Mouse (Mus musculus): ENCODE data around the gene Tmem258. TPM values are rescaled to one million over a fixed set of nuclear protein-coding genes. Genes with fewer than 3 reads are reported as not detected.
A peak's percentile ranks its signal among the peaks of the same experiment; 100 is the strongest.

Tmem258 gene
- total and polyA plus RNA-seq, 3 experiments: 337 to 354 TPM; not detected in 1

DNA sequence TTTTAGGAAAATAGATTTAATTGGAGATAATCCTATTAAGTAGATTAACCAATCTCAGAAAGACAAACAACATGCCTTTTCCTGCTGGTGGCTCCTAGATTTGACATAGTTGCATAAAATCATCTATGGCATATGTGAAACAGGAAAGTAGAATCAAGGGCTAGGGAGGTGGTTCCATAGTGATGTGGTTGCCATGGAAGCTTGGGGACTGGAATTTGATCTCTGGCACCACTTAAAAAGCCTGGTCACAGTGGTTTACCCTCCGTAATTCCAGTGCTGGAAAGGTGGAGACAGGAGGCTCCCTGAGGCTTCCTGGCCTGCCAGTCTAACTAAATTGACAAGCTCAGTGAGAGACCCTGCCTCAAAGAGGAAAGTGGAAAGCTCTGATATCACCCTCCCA, 33.3 kb upstream of the Tmem258 start:
- no peak for DNase-seq (ENCODE audit: low read depth, low spot score)
- Histone ChIP-seq H3K27me3 (ENCODE audit: control insufficient read depth in 1 of 2, insufficient read depth in 2 of 2, low read length in 2 of 2) (no peaks in the 10 kb centered on the region), H3K4me3 (ENCODE audit: control insufficient read depth in 1 of 2, insufficient read depth in 1 of 2, low read depth in 2 of 2, low read length in 2 of 2) (no peak overlapping the region), H3K27ac (ENCODE audit: control insufficient read depth, low read depth, low read length) (no peak overlapping the region), H3K9me3 (replicated peaks; ENCODE audit: insufficient read depth, low read length) (no peaks in the 10 kb centered on the region), H3K36me3 (ENCODE audit: control insufficient read depth in 1 of 2, insufficient read depth in 2 of 2, low read length in 2 of 2) (peaks cover 0 to 24% of the 10 kb centered on the region in 2 experiments; a peak in 2 of 4 replicates), H3K9ac (ENCODE audit: control insufficient read depth, low read depth, low read length, poor library complexity, severe bottlenecking) (no peak overlapping the region), H3K79me2 (ENCODE audit: control insufficient read depth, insufficient read depth, low read length, poor library complexity) (no peaks in the 10 kb centered on the region), H3K4me1 (ENCODE audit: control insufficient read depth in 1 of 2, insufficient read depth in 2 of 2, low read length in 2 of 2) (peaks cover 8 to 24% of the 10 kb centered on the region in 2 experiments)
- no peak for TF ChIP-seq ELF1 (IDR thresholded peaks at IDR 0.05; ENCODE audit: low read depth, low read length)
- TF ChIP-seq ZC3H11A (IDR thresholded peaks at IDR 0.05; ENCODE audit: low read depth, low read length): no peak
- no peak for TF ChIP-seq MAX (IDR thresholded peaks at IDR 0.05; ENCODE audit: low read length)
- no peak for TF ChIP-seq MXI1 (IDR thresholded peaks at IDR 0.05; ENCODE audit: low read depth, low read length)
- TF ChIP-seq POLR2A (IDR thresholded peaks at IDR 0.05; ENCODE audit: control insufficient read depth in 1 of 2, insufficient read depth in 1 of 2, low read depth in 1 of 2, low read length in 2 of 2, poor library complexity in 1 of 2): no peak
- TF ChIP-seq GATA1 (IDR thresholded peaks at IDR 0.05; ENCODE audit: low read depth, low read length): no peak

DNA sequence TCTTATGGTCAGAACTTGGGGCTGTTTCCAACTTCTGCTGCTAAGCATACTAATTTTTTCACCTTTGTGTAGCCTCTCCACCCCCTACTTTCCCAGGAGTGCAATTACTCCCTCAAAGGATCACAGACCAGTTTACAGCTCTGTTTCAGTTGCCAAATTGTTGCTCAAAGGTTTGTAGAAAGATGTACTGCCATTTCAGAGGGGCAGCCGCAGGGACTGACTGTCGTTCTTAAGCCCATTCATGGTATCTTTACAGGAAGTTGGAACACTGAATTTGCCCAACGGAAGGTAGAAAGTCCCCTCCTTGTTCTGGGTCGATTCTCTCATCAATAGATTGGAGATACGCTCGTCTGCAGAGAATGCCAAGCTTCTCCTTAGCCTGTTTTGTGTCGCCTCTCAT, 32.5 kb upstream of the Tmem258 start:
- Histone ChIP-seq H3K27ac (ENCODE audit: control insufficient read depth, low read depth, low read length) (no peak overlapping the region), H3K79me2 (ENCODE audit: control insufficient read depth, insufficient read depth, low read length, poor library complexity) (no peaks in the 10 kb centered on the region), H3K36me3 (ENCODE audit: control insufficient read depth in 1 of 2, insufficient read depth in 2 of 2, low read length in 2 of 2) (peaks cover 0 to 24% of the 10 kb centered on the region in 2 experiments; a peak in 2 of 4 replicates), H3K9me3 (replicated peaks; ENCODE audit: insufficient read depth, low read length) (no peaks in the 10 kb centered on the region), H3K27me3 (ENCODE audit: control insufficient read depth in 1 of 2, insufficient read depth in 2 of 2, low read length in 2 of 2) (no peaks in the 10 kb centered on the region), H3K9ac (ENCODE audit: control insufficient read depth, low read depth, low read length, poor library complexity, severe bottlenecking) (no peak overlapping the region), H3K4me3 (ENCODE audit: control insufficient read depth in 1 of 2, insufficient read depth in 1 of 2, low read depth in 2 of 2, low read length in 2 of 2) (no peak overlapping the region), H3K4me1 (ENCODE audit: control insufficient read depth in 1 of 2, insufficient read depth in 2 of 2, low read length in 2 of 2) (peaks cover 8 to 24% of the 10 kb centered on the region in 2 experiments)
- TF ChIP-seq CHD2 (IDR thresholded peaks at IDR 0.05; ENCODE audit: low read length) (no peak), POLR2AphosphoS5 (IDR thresholded peaks at IDR 0.05; ENCODE audit: borderline replicate concordance, low read depth, low read length) (no peak), JUND (IDR thresholded peaks at IDR 0.05; ENCODE audit: low read depth, low read length) (no peak), MYC (IDR thresholded peaks at IDR 0.05; ENCODE audit: low read depth, low read length) (no peak)
- DNase-seq (ENCODE audit: low read depth, low spot score): no peak

GRCm38 (mm10) chr19:10171846-10172245, 32.0 kb upstream of the Tmem258 start:
- Histone ChIP-seq H3K9ac (ENCODE audit: control insufficient read depth, low read depth, low read length, poor library complexity, severe bottlenecking) (no peak overlapping the region), H3K4me3 (ENCODE audit: control insufficient read depth in 1 of 2, insufficient read depth in 1 of 2, low read depth in 2 of 2, low read length in 2 of 2) (no peak overlapping the region), H3K27ac (ENCODE audit: control insufficient read depth, low read depth, low read length) (no peak overlapping the region), H3K36me3 (ENCODE audit: control insufficient read depth in 1 of 2, insufficient read depth in 2 of 2, low read length in 2 of 2) (peaks cover 0 to 24% of the 10 kb centered on the region in 2 experiments; a peak in 2 of 4 replicates), H3K79me2 (ENCODE audit: control insufficient read depth, insufficient read depth, low read length, poor library complexity) (no peaks in the 10 kb centered on the region), H3K9me3 (replicated peaks; ENCODE audit: insufficient read depth, low read length) (no peaks in the 10 kb centered on the region), H3K4me1 (ENCODE audit: control insufficient read depth in 1 of 2, insufficient read depth in 2 of 2, low read length in 2 of 2) (peaks cover 8 to 24% of the 10 kb centered on the region in 2 experiments), H3K27me3 (ENCODE audit: control insufficient read depth in 1 of 2, insufficient read depth in 2 of 2, low read length in 2 of 2) (no peaks in the 10 kb centered on the region)
- 0 out of 2 replicates have a peak, but pooled peaks have one; percentile 28 for TF ChIP-seq JUND (IDR thresholded peaks at IDR 0.05; ENCODE audit: low read depth, low read length)
- no peak for TF ChIP-seq RAD21 (IDR thresholded peaks at IDR 0.05; ENCODE audit: low read depth, low read length)
- TF ChIP-seq MYC (IDR thresholded peaks at IDR 0.05; ENCODE audit: low read depth, low read length): 0 out of 2 replicates have a peak, but pooled peaks have one; percentile 45
- TF ChIP-seq EP300 (IDR thresholded peaks at IDR 0.05; ENCODE audit: low read depth in 1 of 2, low read length in 2 of 2): peak in 1 of 2 experiments; percentile 16
- TF ChIP-seq ETS1 (IDR thresholded peaks at IDR 0.05; ENCODE audit: low read depth, low read length): peak; percentile 45; the same call in 1 of the 2 replicates
- no peak for TF ChIP-seq CHD2 (IDR thresholded peaks at IDR 0.05; ENCODE audit: low read length)
- TF ChIP-seq SMC3 (IDR thresholded peaks at IDR 0.05; ENCODE audit: low read depth, low read length): 0 out of 2 replicates have a peak, but pooled peaks have one; percentile 1
- TF ChIP-seq RCOR1 (IDR thresholded peaks at IDR 0.05; ENCODE audit: low read depth, low read length): 0 out of 2 replicates have a peak, but pooled peaks have one; percentile 15
- TF ChIP-seq HCFC1 (IDR thresholded peaks at IDR 0.05; ENCODE audit: low read depth, low read length): no peak
- no peak for TF ChIP-seq ZC3H11A (IDR thresholded peaks at IDR 0.05; ENCODE audit: low read depth, low read length)
- TF ChIP-seq TAL1 (IDR thresholded peaks at IDR 0.05; ENCODE audit: low read length): 0 out of 2 replicates have a peak, but pooled peaks have one; percentile 18
- TF ChIP-seq MAX (IDR thresholded peaks at IDR 0.05; ENCODE audit: low read length): peak; percentile 39; the same call in 1 of the 2 replicates
- peak; percentile 66 for DNase-seq (ENCODE audit: low read depth, low spot score)
